Comparison of ENCODE assay signal across 26 mouse cellular contexts in genomic region chr4:84079516-84079915, GRCm38 (mm10).
"Had no signal": no experiment of that assay in that cellular context is flagged by ENCODE, and none has a peak within 500 bp of the region (broad histone marks: within the 10 kb centered on the region; RNA-seq: fewer than 3 reads in every experiment).

No protein-coding gene starts in this region.

- H3K4me2 ChIP-seq: heart, embryonic 12.5 days; hindbrain, embryonic 12.5 days; hindbrain, embryonic 14.5 days; intestine, embryonic 15.5 days; limb, embryonic 13.5 days; limb, embryonic 15.5 days; liver, embryonic 12.5 days had no signal

- DNase-seq: forebrain, postnatal 0 days; gastrocnemius, postnatal 14 days; gastrocnemius, postnatal 36 days; heart, adult 18-20 months; heart, postnatal 10 days; heart, postnatal 4 days; kidney, adult 18-20 months; kidney, postnatal 10 days; kidney, postnatal 25 days; kidney, postnatal 4 days; layer of hippocampus, adult 9-11 months; layer of hippocampus, postnatal 36 days; left cerebral cortex, postnatal 4 days had no signal

- H3K9me3 ChIP-seq: heart, embryonic 10.5 days; heart, embryonic 12.5 days; hindbrain, embryonic 10.5 days; hindbrain, embryonic 12.5 days; intestine, embryonic 15.5 days; limb, embryonic 13.5 days; limb, embryonic 15.5 days; liver, embryonic 12.5 days had no signal

- H3K36me3 ChIP-seq: heart, embryonic 10.5 days; heart, embryonic 12.5 days; hindbrain, embryonic 10.5 days; hindbrain, embryonic 12.5 days; intestine, embryonic 15.5 days; limb, embryonic 13.5 days; limb, embryonic 15.5 days; liver, embryonic 12.5 days had no signal

- H3K9ac ChIP-seq: forebrain, postnatal 0 days; heart, embryonic 12.5 days; hindbrain, embryonic 12.5 days; hindbrain, embryonic 14.5 days; intestine, embryonic 15.5 days; limb, embryonic 13.5 days; limb, embryonic 15.5 days; liver, embryonic 12.5 days had no signal

- ATAC-seq: forebrain, postnatal 0 days; hindbrain, embryonic 16.5 days; inflammation-experienced regulatory T-cells, adult 6 months; intestine, embryonic 15.5 days; intestine, postnatal 0 days; liver, embryonic 12.5 days had no signal

- H3K27me3 ChIP-seq: heart, embryonic 12.5 days; intestine, embryonic 15.5 days; limb, embryonic 13.5 days; limb, embryonic 15.5 days; liver, embryonic 12.5 days had no signal

- H3K4me1 ChIP-seq: heart, embryonic 12.5 days; hindbrain, embryonic 10.5 days; hindbrain, embryonic 12.5 days; limb, embryonic 15.5 days; liver, embryonic 12.5 days had no signal

- H3K4me3 ChIP-seq: heart, embryonic 10.5 days; heart, embryonic 12.5 days; hindbrain, embryonic 10.5 days; hindbrain, embryonic 12.5 days; intestine, embryonic 15.5 days; layer of hippocampus, adult 2 months; limb, embryonic 13.5 days; limb, embryonic 15.5 days; liver, embryonic 12.5 days had no signal

- H3K27ac ChIP-seq: heart, embryonic 10.5 days; hindbrain, embryonic 10.5 days; hindbrain, embryonic 12.5 days; hindbrain, embryonic 14.5 days; intestine, embryonic 15.5 days; layer of hippocampus, adult 2 months; limb, embryonic 13.5 days; liver, embryonic 12.5 days had no signal
